Mouse (Mus musculus) bone marrow macrophage, adult 2 months (primary cell): ENCODE measurements around the gene Olfr449. TPM values are rescaled to one million over a fixed set of nuclear protein-coding genes. Genes with fewer than 3 reads are reported as not detected.

Experiments
- H3K27ac ChIP-seq: 2 replicates; pipeline ENCODE4 v1.5.1; 2012; ENCODE audit warnings: low read depth, low read length; ENCODE audit not compliant: insufficient read depth
- H3K4me1 ChIP-seq: 2 replicates; pipeline ENCODE4 v1.6.1; 2012; ENCODE audit warnings: low read length; ENCODE audit not compliant: control insufficient read depth, insufficient read depth
- H3K4me3 ChIP-seq: 2 replicates; pipeline ENCODE4 v1.5.1; 2012; ENCODE audit warnings: mild to moderate bottlenecking, low read length, moderate library complexity; ENCODE audit not compliant: insufficient read depth
- CTCF ChIP-seq: IDR thresholded peaks from 2 replicates; pipeline ENCODE4 v1.5.1; 2012; ENCODE audit warnings: low read depth, mild to moderate bottlenecking, low read length, moderate library complexity
- POLR2A ChIP-seq: IDR thresholded peaks from 2 replicates; pipeline ENCODE4 v1.6.1; 2012; ENCODE audit warnings: mild to moderate bottlenecking, low read depth, low read length, borderline replicate concordance
- polyA plus RNA-seq: library from polyadenylated mRNA; stranded (reverse); fragments of >200 nt; gene quantifications from 2 replicates; pipeline ENCODE4 v1.2.4, GENCODE M21; 2012; ENCODE audit not compliant: missing spikeins, insufficient read depth, insufficient read length

Gene Olfr449
- polyA plus RNA-seq: not detected in 2 replicates

DNA sequence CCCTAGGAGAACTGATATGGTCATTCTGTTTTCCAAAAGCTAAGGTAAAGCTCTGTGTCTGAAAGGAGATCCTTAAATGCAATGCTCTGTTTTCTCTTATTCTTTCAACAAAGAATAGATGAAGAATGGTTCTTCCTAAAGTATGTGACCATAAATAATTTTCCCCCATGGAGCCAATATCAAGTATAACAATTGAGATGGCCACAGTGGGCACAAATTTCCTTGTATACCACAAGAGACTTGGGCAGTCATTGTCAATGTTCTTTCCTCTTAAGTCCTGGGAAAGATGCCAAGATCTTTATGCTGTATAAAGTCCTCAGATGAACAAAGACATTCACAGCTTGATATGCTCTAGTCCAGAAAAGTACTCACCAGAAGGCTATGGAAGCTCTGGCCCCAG is at the start of gene Olfr449:
Gene Olfr449 (plus strand): TSS at position 301 of the 400 bp plus-strand sequence.
- Histone ChIP-seq H3K4me3 (no peak within 1 kb of the TSS), H3K27ac (no peak within 1 kb of the TSS), H3K4me1 (no peaks in the 10 kb centered on the region)
- TF ChIP-seq POLR2A (no peak), CTCF (no peak)

DNA sequence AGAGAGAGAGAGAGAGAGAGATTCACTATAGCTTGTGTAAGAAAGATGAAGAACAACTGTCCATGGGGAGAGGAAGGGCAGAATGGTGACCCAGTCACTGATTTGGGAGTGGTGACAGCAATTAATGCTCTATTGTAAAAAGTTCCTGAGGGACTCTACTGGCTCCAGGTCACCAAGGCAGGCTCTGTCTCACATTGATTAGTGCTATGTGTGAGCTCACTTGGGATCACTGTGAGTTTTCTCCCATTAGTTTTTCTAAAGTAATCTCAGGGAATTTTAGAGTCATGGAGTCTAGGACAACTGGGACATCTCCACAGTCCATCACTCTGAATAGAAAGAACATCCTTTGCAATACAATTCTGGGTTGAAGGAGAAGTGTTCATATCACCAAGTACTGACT is 49.4 kb upstream of the Olfr449 start, which contains the start of gene Olfr452:
Gene Olfr452 (plus strand): TSS at position 301 of the 400 bp plus-strand sequence.
- Histone ChIP-seq H3K4me3 (no peak within 1 kb of the TSS), H3K4me1 (no peaks in the 10 kb centered on the region), H3K27ac (no peak within 1 kb of the TSS)
- TF ChIP-seq POLR2A (no peak), CTCF (no peak)

DNA sequence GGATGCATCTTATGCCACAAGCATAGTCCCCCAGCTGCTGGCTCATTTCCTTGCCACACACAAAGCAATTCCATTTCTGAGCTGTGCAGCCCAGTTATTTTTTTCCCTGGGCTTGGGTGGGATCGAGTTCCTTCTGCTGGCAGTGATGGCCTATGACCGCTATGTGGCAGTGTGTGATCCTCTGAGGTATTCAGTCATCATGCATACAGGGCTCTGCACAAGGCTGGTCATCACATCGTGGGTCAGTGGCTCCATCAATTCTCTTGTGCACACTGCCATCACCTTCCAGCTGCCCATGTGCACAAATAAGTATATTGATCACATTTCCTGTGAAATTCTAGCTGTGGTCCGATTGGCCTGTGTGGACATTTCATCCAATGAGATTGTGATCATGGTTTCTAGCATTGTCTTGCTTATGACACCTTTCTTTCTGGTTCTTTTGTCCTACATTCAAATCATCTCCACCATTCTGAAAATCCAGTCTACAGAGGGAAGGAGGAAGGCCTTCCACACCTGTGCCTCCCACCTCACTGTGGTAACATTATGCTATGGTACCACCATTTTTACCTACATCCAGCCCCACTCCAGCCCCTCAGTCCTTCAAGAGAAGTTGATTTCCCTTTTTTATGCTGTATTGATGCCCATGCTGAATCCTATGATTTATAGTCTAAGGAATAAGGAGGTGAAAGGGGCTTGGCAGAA is 43.8 kb upstream of the Olfr449 start:
- TF ChIP-seq CTCF (no peak), POLR2A (no peak)

DNA sequence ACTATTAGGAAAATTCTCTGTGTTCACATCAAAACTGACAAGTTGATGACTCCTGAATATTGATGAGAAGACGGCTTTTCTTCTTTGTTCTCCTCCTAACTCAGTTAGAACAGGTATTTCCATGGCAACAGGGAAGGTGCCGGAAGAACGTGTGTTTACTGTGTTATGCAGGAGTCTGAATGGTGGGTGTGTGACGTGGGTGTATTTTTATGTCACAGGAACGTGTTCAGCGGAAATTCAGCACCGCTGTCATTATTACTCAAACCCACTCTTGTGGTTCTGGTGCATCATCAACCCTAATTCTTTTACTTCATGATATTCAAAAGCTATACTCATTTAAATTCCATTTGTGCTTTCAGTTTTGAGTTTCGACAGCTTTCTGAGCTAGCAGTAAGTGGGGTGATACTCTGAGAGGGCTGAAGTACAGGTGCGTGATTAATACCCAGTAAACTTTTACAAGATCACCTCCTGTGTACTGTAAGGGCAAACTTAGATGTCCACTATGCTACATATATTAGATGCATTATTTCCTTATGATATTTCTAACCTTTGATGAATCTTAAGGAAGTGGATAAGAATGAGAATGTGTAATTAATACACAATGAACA is 43.1 kb upstream of the Olfr449 start:
- TF ChIP-seq CTCF: no peak
- no peak for TF ChIP-seq POLR2A
- no peak overlapping the region for H3K4me3 ChIP-seq
- H3K4me1 ChIP-seq: no peaks in the 10 kb centered on the region
- H3K27ac ChIP-seq: no peak overlapping the region

More for the DNA sequence above, 43.8 kb upstream of the Olfr449 start:
- no peaks in the 10 kb centered on the region for H3K4me1 ChIP-seq
- H3K4me3 ChIP-seq: no peak overlapping the region
- H3K27ac ChIP-seq: no peak overlapping the region

DNA sequence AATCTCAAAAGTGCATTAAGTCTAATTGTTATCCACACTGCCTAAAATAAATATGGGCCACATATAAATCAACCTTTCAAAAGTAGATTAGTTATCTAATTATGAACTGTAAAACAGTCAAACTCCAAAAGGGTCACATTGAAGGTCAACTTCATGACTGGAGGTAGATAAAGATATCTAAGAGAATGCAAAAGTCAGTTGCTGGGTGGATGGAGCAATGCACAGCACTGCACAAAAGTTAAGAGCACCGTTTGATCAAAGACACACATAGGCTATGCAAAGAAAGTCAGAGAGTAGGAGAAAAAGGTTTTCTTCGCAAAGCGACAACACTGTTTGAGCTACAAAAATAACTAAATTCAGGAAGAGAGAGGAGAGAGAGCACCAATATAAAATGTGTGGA is 39.2 kb upstream of the Olfr449 start:
- no peak overlapping the region for H3K4me3 ChIP-seq
- no peak overlapping the region for H3K27ac ChIP-seq
- no peak for TF ChIP-seq POLR2A
- TF ChIP-seq CTCF: no peak
- H3K4me1 ChIP-seq: no peaks in the 10 kb centered on the region

GRCm38 (mm10) chr6:42811639-42812038 is 22.5 kb upstream of the Olfr449 start, which contains the start of gene Olfr450:
Gene Olfr450, plus strand, starts transcription at chr6:42811939.
- no peak for TF ChIP-seq POLR2A
- no peak for TF ChIP-seq CTCF
- Histone ChIP-seq H3K4me1 (no peaks in the 10 kb centered on the region), H3K27ac (no peak within 1 kb of the TSS), H3K4me3 (no peak within 1 kb of the TSS)

GRCm38 (mm10) chr6:42860222-42860819 is 26.1 kb downstream of the Olfr449 start:
- Histone ChIP-seq H3K4me1 (no peaks in the 10 kb centered on the region), H3K27ac (no peak overlapping the region), H3K4me3 (no peak overlapping the region)
- no peak for TF ChIP-seq CTCF
- TF ChIP-seq POLR2A: no peak

DNA sequence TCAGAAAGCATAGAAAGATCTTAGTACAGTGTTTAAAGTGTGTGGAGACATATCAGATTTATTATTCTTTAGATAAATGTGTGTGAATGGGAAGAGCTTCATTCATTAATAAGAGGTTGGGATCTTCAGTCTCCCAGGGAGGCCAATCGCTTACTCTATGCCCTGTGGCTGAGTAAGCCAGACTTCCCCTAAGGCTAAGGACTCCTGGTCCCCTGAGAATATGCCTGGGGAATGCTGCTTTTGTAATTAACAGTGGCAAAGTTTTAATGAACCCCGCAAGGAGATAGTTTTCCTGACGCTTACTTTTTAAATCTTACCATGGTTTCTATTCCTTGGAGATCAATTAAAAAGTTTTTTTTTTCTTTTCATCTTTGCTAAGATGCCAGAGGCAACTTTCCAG is 35.5 kb downstream of the Olfr449 start:
- no peak overlapping the region for H3K4me3 ChIP-seq
- H3K27ac ChIP-seq: no peak overlapping the region
- no peaks in the 10 kb centered on the region for H3K4me1 ChIP-seq
- TF ChIP-seq CTCF: no peak
- no peak for TF ChIP-seq POLR2A

DNA sequence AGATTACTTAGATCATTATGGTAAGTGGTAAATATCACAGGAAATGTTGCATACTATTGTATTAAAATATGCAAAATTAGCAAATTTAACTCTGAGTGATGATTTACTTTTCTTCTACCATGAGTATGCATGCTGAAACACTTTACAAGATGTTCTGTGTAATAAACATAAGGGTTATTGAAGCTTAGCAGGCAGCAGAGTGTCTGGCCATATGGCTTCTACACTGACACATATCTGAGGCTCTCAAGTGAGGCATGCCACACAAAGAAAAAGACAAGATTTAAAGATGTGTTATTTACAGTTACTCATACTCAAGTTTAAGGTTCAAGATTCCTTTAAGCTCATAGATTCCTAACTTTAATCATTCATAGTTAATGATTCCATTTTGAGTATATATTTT is 42.1 kb downstream of the Olfr449 start:
- Histone ChIP-seq H3K4me3 (no peak overlapping the region), H3K4me1 (no peaks in the 10 kb centered on the region), H3K27ac (no peak overlapping the region)
- TF ChIP-seq POLR2A (no peak), CTCF (no peak)

Other genes starting within 250 kb of the Olfr449 start
- gene Tcaf3, start 236.7 kb upstream of the Olfr449 start, polyA plus RNA-seq: not detected in 2 replicates
- not detected in 2 replicates for gene Tcaf2, start 189.1 kb upstream of the Olfr449 start, polyA plus RNA-seq
- 1.4 and 1.8 TPM in 2 replicates for gene Tcaf1, start 124.3 kb upstream of the Olfr449 start, polyA plus RNA-seq
- gene Olfr453, start 95.0 kb upstream of the Olfr449 start, polyA plus RNA-seq: not detected in 2 replicates
- not detected in 2 replicates for gene Olfr38, start 78.0 kb upstream of the Olfr449 start, polyA plus RNA-seq
- gene Olfr452, start 49.3 kb upstream of the Olfr449 start, polyA plus RNA-seq: not detected in 2 replicates
- not detected in 2 replicates for gene Olfr450, start 22.4 kb upstream of the Olfr449 start, polyA plus RNA-seq
- not detected in 2 replicates for gene Olfr448, start 56.1 kb downstream of the Olfr449 start, polyA plus RNA-seq
- gene Olfr447, start 74.5 kb downstream of the Olfr449 start, polyA plus RNA-seq: not detected in 2 replicates
- not detected in 2 replicates for gene Olfr446, start 87.0 kb downstream of the Olfr449 start, polyA plus RNA-seq
- gene Olfr444, start 114.7 kb downstream of the Olfr449 start, polyA plus RNA-seq: not detected in 2 replicates